Mouse (Mus musculus): ENCODE measurements around the gene Psmc3. TPM values are rescaled to one million over a fixed set of nuclear protein-coding genes. Genes with fewer than 3 reads are reported as not detected.

Gene Psmc3
- polyA plus RNA-seq, 1 experiment from 2014 or later: 109 TPM

GRCm38 (mm10) chr2:91068162-91068871 is 14.5 kb downstream of the Psmc3 start:
- ATAC-seq (no peak), DNase-seq (no peak)
- Histone ChIP-seq H3K9me3 (ENCODE audit: low read length) (no peaks in the 10 kb centered on the region), H3K27me3 (ENCODE audit: insufficient read depth, low read length) (no peaks in the 10 kb centered on the region), H3K4me3 (ENCODE audit: low read depth, low read length) (no peak overlapping the region), H3K4me1 (ENCODE audit: insufficient read depth) (peaks cover 22% of the 10 kb centered on the region), H3K4me2 (ENCODE audit: low read depth, low read length) (peak overlapping the region; percentile 86; the same call in 1 of the 2 replicates), H3K36me3 (replicated peaks; ENCODE audit: insufficient read depth, low read length) (peaks cover 15% of the 10 kb centered on the region), H3K27ac (ENCODE audit: low read depth) (no peak overlapping the region), H3K9ac (replicated peaks) (no peak overlapping the region)
- TF ChIP-seq EP300 (IDR thresholded peaks at IDR 0.05; ENCODE audit: low read depth) (no peak), CTCF (IDR thresholded peaks at IDR 0.05; ENCODE audit: low read depth) (no peak)
- WGBS (ENCODE audit: insufficient replicate concordance): 77% methylated on average over 13 of the region's 13 CpGs

- WGBS (ENCODE audit: insufficient replicate concordance): 74% methylated on average over 6 of the region's 6 CpGs
- H3K9ac ChIP-seq (replicated peaks): peak overlapping the region; percentile 79; the same call in 1 of the 2 replicates
- peaks cover 22% of the 10 kb centered on the region for H3K4me1 ChIP-seq (ENCODE audit: insufficient read depth)
- H3K4me3 ChIP-seq (ENCODE audit: low read depth, low read length): no peak overlapping the region
- H3K9me3 ChIP-seq (ENCODE audit: low read length): no peaks in the 10 kb centered on the region
- no peak for ATAC-seq
- TF ChIP-seq EP300 (IDR thresholded peaks at IDR 0.05; ENCODE audit: low read depth) (no peak), CTCF (IDR thresholded peaks at IDR 0.05; ENCODE audit: low read depth) (no peak)
- no peak for DNase-seq
- peaks cover 13% of the 10 kb centered on the region for H3K36me3 ChIP-seq (replicated peaks; ENCODE audit: insufficient read depth, low read length)
- H3K27me3 ChIP-seq (ENCODE audit: insufficient read depth, low read length): no peaks in the 10 kb centered on the region
- H3K4me2 ChIP-seq (ENCODE audit: low read depth, low read length): peak overlapping the region; percentile 86
- no peak overlapping the region for H3K27ac ChIP-seq (ENCODE audit: low read depth)
Measured at GRCm38 (mm10) chr2:91068872-91069165, 15.0 kb downstream of the Psmc3 start.

GRCm38 (mm10) chr2:91069306-91070000 is 15.6 kb downstream of the Psmc3 start:
- H3K9ac ChIP-seq (replicated peaks): peak overlapping the region; percentile 79
- TF ChIP-seq CTCF (IDR thresholded peaks at IDR 0.05; ENCODE audit: low read depth) (no peak), EP300 (IDR thresholded peaks at IDR 0.05; ENCODE audit: low read depth) (no peak)
- H3K4me3 ChIP-seq (ENCODE audit: low read depth, low read length): peak overlapping the region; percentile 76
- WGBS (ENCODE audit: insufficient replicate concordance): 11% methylated on average over 14 of the region's 14 CpGs
- H3K4me1 ChIP-seq (ENCODE audit: insufficient read depth): peaks cover 22% of the 10 kb centered on the region
- H3K36me3 ChIP-seq (replicated peaks; ENCODE audit: insufficient read depth, low read length): peaks cover 7% of the 10 kb centered on the region
- peak overlapping the region; percentile 86 for H3K4me2 ChIP-seq (ENCODE audit: low read depth, low read length)
- no peaks in the 10 kb centered on the region for H3K9me3 ChIP-seq (ENCODE audit: low read length)
- H3K27ac ChIP-seq (ENCODE audit: low read depth): peak overlapping the region; percentile 78
- DNase-seq: peak; percentile 45
- no peak for ATAC-seq
- no peaks in the 10 kb centered on the region for H3K27me3 ChIP-seq (ENCODE audit: insufficient read depth, low read length)

GRCm38 (mm10) chr2:91070076-91070800 is 16.4 kb downstream of the Psmc3 start, which contains the start of gene Slc39a13:
Slc39a13 (minus strand) TSS chr2:91070417.
- Histone ChIP-seq H3K9me3 (ENCODE audit: low read length) (no peaks in the 10 kb centered on the region), H3K27ac (ENCODE audit: low read depth) (peak within 1 kb of the TSS; percentile 78), H3K4me1 (ENCODE audit: insufficient read depth) (peaks cover 22% of the 10 kb centered on the region), H3K27me3 (ENCODE audit: insufficient read depth, low read length) (no peaks in the 10 kb centered on the region), H3K9ac (replicated peaks) (peak within 1 kb of the TSS; percentile 79), H3K36me3 (replicated peaks; ENCODE audit: insufficient read depth, low read length) (no peaks in the 10 kb centered on the region; the same call in 1 of the 2 replicates), H3K4me2 (ENCODE audit: low read depth, low read length) (peak within 1 kb of the TSS; percentile 86), H3K4me3 (ENCODE audit: low read depth, low read length) (peak within 1 kb of the TSS; percentile 76)
- TF ChIP-seq EP300 (IDR thresholded peaks at IDR 0.05; ENCODE audit: low read depth) (0 out of 2 replicates have a peak, but pooled peaks have one; percentile 23), CTCF (IDR thresholded peaks at IDR 0.05; ENCODE audit: low read depth) (peak; percentile 100)
- 1% methylated on average over 49 of the region's 69 CpGs for WGBS (ENCODE audit: insufficient replicate concordance)
- ATAC-seq (peak; percentile 96), DNase-seq (peak; percentile 95)

GRCm38 (mm10) chr2:91071059-91071458 is 17.2 kb downstream of the Psmc3 start:
- Histone ChIP-seq H3K4me1 (ENCODE audit: insufficient read depth) (peaks cover 22% of the 10 kb centered on the region), H3K4me2 (ENCODE audit: low read depth, low read length) (peak overlapping the region; percentile 86), H3K27ac (ENCODE audit: low read depth) (peak overlapping the region; percentile 78), H3K9me3 (ENCODE audit: low read length) (no peaks in the 10 kb centered on the region), H3K9ac (replicated peaks) (peak overlapping the region; percentile 79), H3K36me3 (replicated peaks; ENCODE audit: insufficient read depth, low read length) (no peaks in the 10 kb centered on the region; the same call in 1 of the 2 replicates), H3K4me3 (ENCODE audit: low read depth, low read length) (peak overlapping the region; percentile 76), H3K27me3 (ENCODE audit: insufficient read depth, low read length) (no peaks in the 10 kb centered on the region)
- TF ChIP-seq EP300 (IDR thresholded peaks at IDR 0.05; ENCODE audit: low read depth) (no peak), CTCF (IDR thresholded peaks at IDR 0.05; ENCODE audit: low read depth) (no peak)
- DNase-seq: no peak
- ATAC-seq: no peak
- 81% methylated on average over 10 of the region's 10 CpGs for WGBS (ENCODE audit: insufficient replicate concordance)

- DNase-seq: no peak
- Histone ChIP-seq H3K4me2 (ENCODE audit: low read depth, low read length) (no peak overlapping the region), H3K9me3 (ENCODE audit: low read length) (no peaks in the 10 kb centered on the region), H3K36me3 (replicated peaks; ENCODE audit: insufficient read depth, low read length) (no peaks in the 10 kb centered on the region), H3K9ac (replicated peaks) (no peak overlapping the region), H3K4me1 (ENCODE audit: insufficient read depth) (peaks cover 22% of the 10 kb centered on the region), H3K27ac (ENCODE audit: low read depth) (no peak overlapping the region), H3K4me3 (ENCODE audit: low read depth, low read length) (no peak overlapping the region), H3K27me3 (ENCODE audit: insufficient read depth, low read length) (no peaks in the 10 kb centered on the region)
- no peak for ATAC-seq
- no peak for TF ChIP-seq CTCF (IDR thresholded peaks at IDR 0.05; ENCODE audit: low read depth)
- TF ChIP-seq EP300 (IDR thresholded peaks at IDR 0.05; ENCODE audit: low read depth): no peak
- 48% methylated on average over 1 of the region's 1 CpGs for WGBS (ENCODE audit: insufficient replicate concordance)
Measured at GRCm38 (mm10) chr2:91072092-91072491, 18.3 kb downstream of the Psmc3 start.
